Mouse (Mus musculus) adrenal gland, postnatal 25 days (tissue): ENCODE measurements around the gene Relt. TPM values are rescaled to one million over a fixed set of nuclear protein-coding genes. Genes with fewer than 3 reads are reported as not detected.
"Not testable (repeated sequence)": the region's sequence is repeated elsewhere in the genome, so short reads cannot be mapped to it uniquely, and the experiment has no call there.

Experiments used
- DNase-seq: peaks from one replicate; pipeline ENCODE4 v3.0.0; 2021; ENCODE audit warnings: mixed read lengths
- total RNA-seq: library from RNA; stranded (reverse); gene quantifications from 2 replicates; pipeline ENCODE4 v1.2.3, GENCODE M21; 2021

The Relt gene
- total RNA-seq, 1 experiment from 2014 or later, result 1.3 TPM

- DNase-seq, result no peak
Measured at GRCm38 (mm10) chr7:100875822-100876221, 12.6 kb upstream of the Relt start.

- no peak for DNase-seq
Measured at GRCm38 (mm10) chr7:100873197-100873596, 10.0 kb upstream of the Relt start.

GRCm38 (mm10) chr7:100871892-100872291 is 8.6 kb upstream of the Relt start:
- DNase-seq, result peak; percentile 71

GRCm38 (mm10) chr7:100871355-100871754 is 8.1 kb upstream of the Relt start:
- no peak for DNase-seq

GRCm38 (mm10) chr7:100869877-100870629 is 6.8 kb upstream of the Relt start:
- no peak for DNase-seq

GRCm38 (mm10) chr7:100868551-100868950 is 5.3 kb upstream of the Relt start:
- no peak for DNase-seq

GRCm38 (mm10) chr7:100867561-100867960 is 4.3 kb upstream of the Relt start:
- DNase-seq, result no peak

GRCm38 (mm10) chr7:100866675-100867074 is 3.4 kb upstream of the Relt start:
- peak; percentile 63 for DNase-seq

GRCm38 (mm10) chr7:100862353-100862752 is 893 bp downstream of the Relt start:
- no peak for DNase-seq

- no peak for DNase-seq
Measured at GRCm38 (mm10) chr7:100861209-100861608, 2.0 kb downstream of the Relt start.

GRCm38 (mm10) chr7:100860450-100860849 is 2.8 kb downstream of the Relt start:
- DNase-seq, result no peak

GRCm38 (mm10) chr7:100855795-100856573 is 7.3 kb downstream of the Relt start:
- DNase-seq, result no peak

GRCm38 (mm10) chr7:100855300-100855699 is 7.9 kb downstream of the Relt start:
- DNase-seq, result no peak

- no peak for DNase-seq
Measured at GRCm38 (mm10) chr7:100854861-100855260, 8.4 kb downstream of the Relt start.

- no peak for DNase-seq
Measured at GRCm38 (mm10) chr7:100854137-100854814, 9.0 kb downstream of the Relt start.

GRCm38 (mm10) chr7:100853396-100853795 is 9.8 kb downstream of the Relt start:
- no peak for DNase-seq

- no peak for DNase-seq
Measured at GRCm38 (mm10) chr7:100851481-100852356, 11.5 kb downstream of the Relt start.

GRCm38 (mm10) chr7:100849508-100849907 is 13.7 kb downstream of the Relt start:
- no peak for DNase-seq

- peak; percentile 73 for DNase-seq
Measured at GRCm38 (mm10) chr7:100848744-100849143, 14.5 kb downstream of the Relt start.

- DNase-seq, result no peak
Measured at GRCm38 (mm10) chr7:100847131-100847530, 16.1 kb downstream of the Relt start.

- not testable (repeated sequence) for DNase-seq
Measured at GRCm38 (mm10) chr7:100846033-100846432, 17.2 kb downstream of the Relt start.

GRCm38 (mm10) chr7:100845412-100845811 is 17.8 kb downstream of the Relt start:
- DNase-seq, result no peak
